Mouse (Mus musculus): ENCODE measurements at regions not wholly inside any gene's neighbourhood (a gene's known extent, or its start where the extent isn't known, plus 50 kb on each side); places are given as distances from the start of the nearest gene placed in this dataset.
A peak's percentile ranks its signal among the peaks of the same experiment; 100 is the strongest.

DNA sequence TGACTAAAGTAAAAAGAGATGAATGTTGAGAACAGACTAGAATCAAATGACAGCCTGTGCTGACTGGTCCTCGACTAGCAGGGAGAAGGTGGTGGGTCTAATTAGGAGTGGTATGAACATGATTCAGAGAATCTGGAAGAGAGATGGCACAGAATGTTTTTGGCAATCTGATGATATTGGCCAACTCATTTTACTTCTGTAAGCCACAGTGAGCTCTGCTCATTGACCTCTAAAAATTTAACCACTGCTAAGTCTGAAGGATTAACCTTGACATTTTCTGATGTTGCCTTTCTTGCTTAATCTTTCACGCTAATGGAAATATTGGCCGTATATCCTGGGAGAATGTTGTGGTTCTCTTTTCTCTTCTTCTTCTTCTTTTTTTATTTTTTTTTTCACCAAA is 1041.6 kb upstream of the Got2 start:
- DNase-seq: peak; percentile 27

DNA sequence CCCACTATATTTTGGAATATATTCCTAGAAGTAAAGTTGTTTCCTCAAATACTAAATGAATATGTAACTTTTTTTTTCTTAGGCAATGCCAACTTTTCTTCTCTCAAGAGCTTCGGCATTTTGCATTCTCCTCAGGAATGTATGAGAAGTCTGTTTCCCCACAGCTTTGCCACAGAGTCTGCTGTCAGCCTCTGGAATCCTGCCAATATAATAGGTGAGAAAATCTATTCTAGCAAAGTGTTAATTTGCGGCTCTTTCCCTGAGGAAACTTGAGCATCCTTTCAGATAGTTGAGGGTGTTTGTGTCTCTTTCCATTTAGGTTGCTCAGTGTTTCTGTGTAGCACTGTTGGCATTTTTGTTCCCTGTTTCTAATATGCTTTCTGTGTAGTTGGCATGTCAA is 992.6 kb upstream of the Got2 start:
- DNase-seq: no peak

DNA sequence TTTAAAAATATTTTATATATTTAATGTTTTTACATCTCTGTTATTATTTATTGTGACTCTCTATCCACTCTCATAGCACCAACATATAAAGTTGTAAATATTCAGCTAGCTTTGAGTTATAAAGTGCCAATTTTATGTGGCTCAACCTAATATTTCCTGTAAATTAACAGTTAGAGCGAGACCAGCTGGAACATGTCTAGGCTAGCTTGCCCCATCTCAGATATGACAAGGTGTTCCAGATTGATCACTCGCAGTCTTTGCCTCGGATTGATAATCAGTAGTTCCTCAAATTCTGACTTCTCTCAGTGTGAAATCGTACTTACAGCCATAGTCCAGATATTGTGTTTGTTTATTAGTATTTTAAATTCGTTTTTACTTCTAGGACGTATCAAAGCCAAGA is 990.4 kb upstream of the Got2 start:
- no peak for DNase-seq

DNA sequence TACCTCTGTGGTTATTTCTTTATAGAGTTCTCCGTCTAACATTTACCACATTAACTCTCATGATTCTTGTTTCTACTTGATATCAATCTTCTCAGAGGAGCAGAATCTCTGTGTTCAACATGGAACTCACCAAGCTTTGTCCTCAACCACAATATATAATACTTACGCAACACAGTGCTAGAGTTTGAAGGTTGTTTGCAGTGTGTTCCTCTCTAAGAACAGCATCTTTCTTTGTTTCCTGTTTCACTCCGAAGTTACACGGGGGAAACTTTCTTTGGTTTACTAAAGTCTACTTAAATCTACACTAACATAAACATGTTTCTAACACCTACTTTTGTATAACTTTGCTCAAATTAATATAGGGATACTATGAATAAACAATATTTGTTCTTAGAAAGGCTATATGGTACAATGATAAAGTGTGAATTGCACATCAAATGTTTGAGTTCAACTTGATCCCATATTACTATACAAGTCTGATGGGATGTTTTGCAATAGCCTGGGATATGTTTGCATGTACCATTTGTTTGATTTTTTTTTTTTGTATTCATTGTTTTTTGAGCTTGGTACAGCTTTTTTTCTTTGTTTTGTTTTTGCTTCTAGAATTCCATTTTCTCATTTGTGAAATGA is 985.2 kb upstream of the Got2 start:
- DNase-seq: no peak

DNA sequence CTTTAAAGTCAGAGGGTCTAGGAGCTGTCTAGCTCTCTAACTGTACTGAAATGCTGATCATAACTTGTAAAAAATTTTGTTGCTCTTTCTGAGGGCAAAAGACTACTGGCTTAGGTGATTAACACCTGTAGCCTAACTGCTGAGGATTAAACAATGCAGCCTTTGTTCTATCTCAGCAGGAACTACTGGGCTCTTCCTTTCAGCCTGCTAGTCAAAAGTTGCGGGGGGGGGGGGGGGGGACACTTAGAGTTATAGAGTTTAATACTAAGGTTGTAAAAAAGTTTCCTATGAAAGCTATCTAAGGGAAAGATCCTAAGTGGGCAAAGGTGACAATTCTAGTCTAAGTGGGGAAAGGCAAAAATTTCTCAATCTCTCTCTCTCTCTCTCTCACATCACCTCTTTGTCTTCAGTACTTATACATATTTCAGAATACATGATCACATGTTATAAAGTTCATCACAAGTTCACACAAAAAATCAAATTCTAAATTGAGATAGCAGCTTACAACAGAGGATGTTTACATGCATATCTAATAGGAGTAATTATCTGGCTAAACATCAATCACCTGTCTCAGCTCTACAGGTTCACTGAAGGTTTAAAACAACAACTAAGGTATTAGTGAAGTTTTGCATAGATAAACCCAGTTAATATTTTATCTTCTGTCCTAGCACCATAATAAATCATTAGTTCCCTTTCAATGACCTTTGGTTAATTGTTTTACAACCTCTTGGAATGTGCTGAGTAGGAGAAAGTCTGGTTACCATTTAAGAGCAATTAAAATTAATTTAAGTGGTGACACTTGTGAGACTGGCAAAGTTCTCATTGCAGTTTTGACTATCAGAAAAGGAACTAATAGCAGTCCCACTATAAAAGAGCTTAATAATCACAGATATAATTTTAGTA is 980.1 kb upstream of the Got2 start:
- no peak for DNase-seq

DNA sequence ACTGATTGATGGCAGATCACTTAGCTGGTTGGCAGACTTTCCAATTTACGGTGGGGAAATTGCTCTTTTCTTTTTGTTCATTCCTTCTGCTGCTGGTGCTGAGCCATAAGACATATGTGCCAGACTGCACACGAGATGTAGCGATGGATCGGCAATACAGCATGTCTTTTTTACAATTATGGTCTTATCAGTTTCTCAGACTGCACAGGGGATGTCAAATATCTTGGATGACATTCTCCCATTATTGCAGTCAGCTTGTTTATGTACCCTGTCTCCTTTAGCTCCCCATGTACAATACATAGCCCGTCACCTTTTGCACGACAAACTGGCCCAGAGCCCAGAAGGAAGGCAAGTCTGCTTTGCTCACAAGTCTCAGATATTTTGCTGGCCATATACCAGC is 976.3 kb upstream of the Got2 start:
- DNase-seq: no peak

DNA sequence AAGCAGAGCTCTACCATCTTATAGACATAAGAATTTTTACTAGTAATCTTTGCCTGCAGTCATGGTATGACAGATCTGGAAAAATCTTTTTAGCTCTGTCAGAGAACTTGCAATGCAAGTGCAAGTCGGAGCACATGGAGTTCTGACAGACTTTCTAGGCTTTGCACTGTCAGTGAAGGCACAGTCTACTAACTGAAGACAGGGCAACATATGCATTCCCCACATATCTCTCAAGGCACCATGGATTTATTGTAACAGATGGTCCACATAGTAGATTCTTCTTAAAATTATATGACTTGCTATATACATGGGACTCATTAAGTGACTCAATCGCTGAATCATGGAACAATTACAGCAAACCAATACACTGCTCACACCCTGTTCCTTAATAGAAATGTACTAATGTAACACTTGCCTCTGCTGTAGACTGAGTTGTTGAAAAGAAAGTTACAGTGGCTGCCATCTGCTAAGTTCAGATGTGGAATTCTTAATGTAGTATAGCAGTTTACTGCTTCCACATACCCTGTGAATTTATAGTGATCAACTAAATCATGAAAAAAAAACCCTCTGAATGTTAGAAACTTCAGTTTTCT is 972.6 kb upstream of the Got2 start:
- no peak for DNase-seq

DNA sequence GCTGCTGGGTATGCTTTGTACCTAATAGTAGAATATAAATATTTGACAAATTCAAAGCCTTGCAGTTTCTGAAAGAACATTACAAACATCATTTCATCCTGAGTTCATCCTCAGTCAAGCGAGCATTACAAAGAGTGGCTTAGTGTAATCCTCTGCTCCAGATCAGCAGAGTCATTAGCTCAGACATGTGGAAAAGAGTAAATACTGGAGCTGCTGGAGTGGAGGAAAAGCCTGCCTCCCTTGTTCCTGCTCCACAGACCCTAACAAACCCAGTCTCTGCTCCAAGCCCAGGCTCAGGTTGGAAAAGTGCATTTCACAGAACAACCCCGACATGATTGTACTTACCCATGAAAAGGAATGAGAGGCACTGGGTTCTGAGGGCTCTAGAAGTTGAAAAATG is 955.2 kb upstream of the Got2 start:
- no peak for DNase-seq

DNA sequence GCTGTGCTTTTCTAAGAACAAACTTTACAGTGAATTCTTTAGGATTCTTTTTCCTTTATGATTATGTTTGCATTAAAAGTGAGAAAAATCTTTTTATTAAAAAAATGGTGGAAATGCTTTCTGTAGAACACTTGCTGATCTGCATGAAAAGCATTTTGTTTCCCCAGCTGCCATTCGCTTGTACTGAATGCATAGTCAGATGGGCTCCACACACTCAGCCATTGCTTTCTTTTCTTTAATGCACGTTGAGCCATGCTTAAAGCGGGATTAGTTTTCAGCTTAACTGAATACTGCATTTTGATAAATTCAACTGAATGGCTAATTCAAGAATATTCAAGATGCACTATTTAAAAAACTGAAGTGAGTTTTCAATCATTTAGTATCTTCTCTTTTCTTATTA is 947.2 kb upstream of the Got2 start:
- DNase-seq: no peak

DNA sequence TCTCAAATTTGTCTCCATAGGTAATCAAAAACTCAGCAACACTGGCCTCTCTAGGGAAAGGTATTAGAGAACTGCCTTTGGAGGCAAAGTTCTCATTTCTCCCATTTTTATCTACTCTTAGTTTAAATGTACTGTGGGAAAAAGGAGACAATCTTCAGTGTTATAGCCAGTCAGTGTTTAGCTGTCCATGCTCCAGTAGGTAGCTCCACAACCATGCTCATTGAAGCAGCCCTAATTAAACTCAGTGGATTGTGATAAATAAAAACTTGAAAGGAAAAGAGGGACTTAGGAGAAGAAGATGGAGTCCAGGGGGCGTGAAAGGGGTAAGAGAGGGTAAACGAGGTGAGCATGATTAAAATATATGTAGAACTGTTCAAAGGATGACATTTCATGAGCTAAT is 946.3 kb upstream of the Got2 start:
- DNase-seq: no peak

DNA sequence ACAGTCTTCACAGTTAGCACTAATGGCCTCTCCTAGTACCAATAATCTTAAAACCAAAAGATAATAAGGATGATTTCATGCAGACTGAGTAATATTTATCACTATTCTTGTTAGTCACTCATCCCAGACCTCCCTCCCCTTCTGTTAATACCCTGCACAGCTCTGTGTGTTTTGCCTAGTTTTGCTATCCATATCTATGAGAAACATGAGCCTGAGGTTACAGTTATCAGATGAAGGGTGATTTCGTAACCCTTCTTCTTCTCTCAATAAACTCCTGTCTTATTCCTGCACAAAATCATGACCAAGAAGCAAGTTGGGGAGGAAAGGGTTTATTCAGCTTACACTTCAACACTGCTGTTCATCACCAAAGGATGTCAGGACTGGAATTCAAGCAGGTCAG is 940.9 kb upstream of the Got2 start:
- no peak for DNase-seq

DNA sequence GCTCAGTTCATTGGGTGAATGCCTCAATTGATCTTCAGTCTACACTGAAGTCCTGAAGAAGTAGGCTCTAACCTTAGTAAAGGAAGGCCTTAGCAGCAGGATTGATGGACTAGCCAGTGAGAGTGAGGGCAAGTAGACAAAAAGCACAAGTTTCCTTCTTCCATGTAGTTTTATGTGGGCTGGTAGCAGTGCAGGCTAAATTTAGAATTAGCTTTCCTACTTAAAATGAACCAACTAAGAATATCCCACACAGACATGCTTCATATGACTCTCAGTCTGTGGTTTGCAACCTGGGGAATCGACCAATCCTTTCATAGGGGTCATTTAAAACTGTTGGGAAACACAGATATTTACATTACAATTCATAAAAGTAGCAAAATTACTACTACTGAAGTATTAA is 922.2 kb upstream of the Got2 start:
- DNase-seq: no peak

Measured in adrenal gland, adult 2 months (tissue).